Mouse (Mus musculus) fibroblast of lung, adult 2 months (primary cell): ENCODE measurements at regions not wholly inside any gene's neighbourhood (a gene's known extent, or its start where the extent isn't known, plus 50 kb on each side); places are given as distances from the start of the nearest gene placed in this dataset.
"Not testable (repeated sequence)": the region's sequence is repeated elsewhere in the genome, so short reads cannot be mapped to it uniquely, and the experiment has no call there.

Experiments
- DNase-seq: peaks from one replicate; pipeline ENCODE4 v3.0.0-alpha.2; 2011; ENCODE audit warnings: low read depth

- DNase-seq: no peak
These were observed 289.8 kb upstream of the Ift57 start for GRCm38 (mm10) chr16:49409235-49409634.

GRCm38 (mm10) chr16:49430296-49430695, 268.7 kb upstream of the Ift57 start:
- DNase-seq: no peak

GRCm38 (mm10) chr16:49431902-49432301, 267.1 kb upstream of the Ift57 start:
- no peak for DNase-seq

GRCm38 (mm10) chr16:49441225-49441624, 257.8 kb upstream of the Ift57 start:
- DNase-seq: peak; percentile 1

GRCm38 (mm10) chr16:49447356-49447755, 251.7 kb upstream of the Ift57 start:
- DNase-seq: not testable (repeated sequence)

- no peak for DNase-seq
These were observed 205.2 kb upstream of the Ift57 start for GRCm38 (mm10) chr16:49493881-49494280.

- no peak for DNase-seq
These were observed 201.5 kb upstream of the Ift57 start for GRCm38 (mm10) chr16:49497521-49498010.

GRCm38 (mm10) chr16:49500818-49501217, 198.2 kb upstream of the Ift57 start:
- no peak for DNase-seq

- no peak for DNase-seq
These were observed 195.1 kb upstream of the Ift57 start for GRCm38 (mm10) chr16:49503897-49504413.

GRCm38 (mm10) chr16:49504669-49505068, 194.4 kb upstream of the Ift57 start:
- DNase-seq: no peak

GRCm38 (mm10) chr16:49505271-49505670, 193.8 kb upstream of the Ift57 start:
- DNase-seq: no peak

GRCm38 (mm10) chr16:49518844-49519243, 180.2 kb upstream of the Ift57 start:
- no peak for DNase-seq

GRCm38 (mm10) chr16:49520411-49520810, 178.6 kb upstream of the Ift57 start:
- DNase-seq: no peak

- no peak for DNase-seq
These were observed 177.3 kb upstream of the Ift57 start for GRCm38 (mm10) chr16:49521685-49522084.

- no peak for DNase-seq
These were observed 176.5 kb upstream of the Ift57 start for GRCm38 (mm10) chr16:49522576-49522975.

GRCm38 (mm10) chr16:49528618-49529017, 170.4 kb upstream of the Ift57 start:
- not testable (repeated sequence) for DNase-seq

GRCm38 (mm10) chr16:49529060-49529459, 170.0 kb upstream of the Ift57 start:
- DNase-seq: peak; percentile 9

GRCm38 (mm10) chr16:49530051-49530450, 169.0 kb upstream of the Ift57 start:
- DNase-seq: no peak

- no peak for DNase-seq
These were observed 166.9 kb upstream of the Ift57 start for GRCm38 (mm10) chr16:49532071-49532686.

GRCm38 (mm10) chr16:49533498-49533998, 165.5 kb upstream of the Ift57 start:
- peak; percentile 40 for DNase-seq

GRCm38 (mm10) chr16:49550231-49550630, 148.8 kb upstream of the Ift57 start:
- no peak for DNase-seq

GRCm38 (mm10) chr16:49570031-49570430, 129.0 kb upstream of the Ift57 start:
- DNase-seq: no peak

- no peak for DNase-seq
These were observed 126.4 kb upstream of the Ift57 start for GRCm38 (mm10) chr16:49572485-49573170.
